Mouse (Mus musculus): Measurements from ENCODE around the gene Trp53i11. TPM values are rescaled to one million over a fixed set of nuclear protein-coding genes. Genes with fewer than 3 reads are reported as not detected.

The Trp53i11 gene
- polyA plus RNA-seq, 1 experiment from 2014 or later, result 30.5 TPM

GRCm38 (mm10) chr2:93163317-93163716, 24.0 kb upstream of the Trp53i11 start:
- no peak overlapping the region for H3K9ac ChIP-seq (ENCODE audit: low read length)
- ATAC-seq (ENCODE audit: insufficient number of reproducible peaks, insufficient read depth, low FRiP score, low read depth), result no peak
- H3K4me1 ChIP-seq (ENCODE audit: control insufficient read depth in 2 of 2, insufficient read depth in 2 of 2, low read length in 2 of 2), result peaks cover 11 to 16% of the 10 kb centered on the region in 2 experiments
- 0% methylated on average over 2 of the region's 2 CpGs for WGBS
- no peaks in the 10 kb centered on the region for H3K27me3 ChIP-seq (ENCODE audit: control insufficient read depth, insufficient read depth, low read length)
- H3K4me2 ChIP-seq (ENCODE audit: low read length), result no peak overlapping the region
- peak overlapping the region; percentile 20 to 43; a peak in 3 of 4 replicates for H3K27ac ChIP-seq (replicated peaks in 1 of 2; ENCODE audit: control insufficient read depth in 1 of 2, insufficient read depth in 1 of 2, low read depth in 2 of 2, low read length in 2 of 2)
- H3K4me3 ChIP-seq (ENCODE audit: control insufficient read depth in 1 of 2, insufficient read depth in 1 of 2, low read depth in 1 of 2, low read length in 2 of 2), result no peak overlapping the region
- no peaks in the 10 kb centered on the region for H3K36me3 ChIP-seq (ENCODE audit: control insufficient read depth, insufficient read depth, low read length)
- no peaks in the 10 kb centered on the region for H3K9me3 ChIP-seq (ENCODE audit: control insufficient read depth, low read length)

GRCm38 (mm10) chr2:93163750-93164335, 23.5 kb upstream of the Trp53i11 start:
- 77% methylated on average over 6 of the region's 6 CpGs for WGBS
- ATAC-seq (ENCODE audit: insufficient number of reproducible peaks, insufficient read depth, low FRiP score, low read depth), result no peak
- no peaks in the 10 kb centered on the region for H3K27me3 ChIP-seq (ENCODE audit: control insufficient read depth, insufficient read depth, low read length)
- H3K9me3 ChIP-seq (ENCODE audit: control insufficient read depth, low read length), result no peaks in the 10 kb centered on the region
- no peak overlapping the region for H3K4me3 ChIP-seq (ENCODE audit: control insufficient read depth in 1 of 2, insufficient read depth in 1 of 2, low read depth in 1 of 2, low read length in 2 of 2)
- no peak overlapping the region for H3K9ac ChIP-seq (ENCODE audit: low read length)
- H3K27ac ChIP-seq (replicated peaks in 1 of 2; ENCODE audit: control insufficient read depth in 1 of 2, insufficient read depth in 1 of 2, low read depth in 2 of 2, low read length in 2 of 2), result no peak overlapping the region
- no peaks in the 10 kb centered on the region for H3K36me3 ChIP-seq (ENCODE audit: control insufficient read depth, insufficient read depth, low read length)
- H3K4me1 ChIP-seq (ENCODE audit: control insufficient read depth in 2 of 2, insufficient read depth in 2 of 2, low read length in 2 of 2), result peaks cover 11 to 16% of the 10 kb centered on the region in 2 experiments
- H3K4me2 ChIP-seq (ENCODE audit: low read length), result no peak overlapping the region

GRCm38 (mm10) chr2:93166295-93166694, 21.1 kb upstream of the Trp53i11 start:
- H3K27ac ChIP-seq (replicated peaks in 1 of 2; ENCODE audit: control insufficient read depth in 1 of 2, insufficient read depth in 1 of 2, low read depth in 2 of 2, low read length in 2 of 2), result no peak overlapping the region
- 59% methylated on average over 6 of the region's 6 CpGs for WGBS

GRCm38 (mm10) chr2:93166734-93167406, 20.5 kb upstream of the Trp53i11 start:
- Histone ChIP-seq H3K4me2 (ENCODE audit: low read length) (no peak overlapping the region), H3K27me3 (ENCODE audit: control insufficient read depth, insufficient read depth, low read length) (0 out of 2 replicates have a peak, but pooled peaks cover 6% of the 10 kb centered on the region), H3K9ac (ENCODE audit: low read length) (no peak overlapping the region), H3K4me3 (ENCODE audit: control insufficient read depth in 1 of 2, insufficient read depth in 1 of 2, low read depth in 1 of 2, low read length in 2 of 2) (no peak overlapping the region), H3K9me3 (ENCODE audit: control insufficient read depth, low read length) (no peaks in the 10 kb centered on the region), H3K4me1 (ENCODE audit: control insufficient read depth in 2 of 2, insufficient read depth in 2 of 2, low read length in 2 of 2) (peaks cover 11 to 16% of the 10 kb centered on the region in 2 experiments), H3K27ac (replicated peaks in 1 of 2; ENCODE audit: control insufficient read depth in 1 of 2, insufficient read depth in 1 of 2, low read depth in 2 of 2, low read length in 2 of 2) (no peak overlapping the region), H3K36me3 (ENCODE audit: control insufficient read depth, insufficient read depth, low read length) (no peaks in the 10 kb centered on the region)
- no peak for ATAC-seq (ENCODE audit: insufficient number of reproducible peaks, insufficient read depth, low FRiP score, low read depth)
- 76% methylated on average over 14 of the region's 14 CpGs for WGBS

More at GRCm38 (mm10) chr2:93166295-93166694, 21.1 kb upstream of the Trp53i11 start:
- Histone ChIP-seq H3K4me1 (ENCODE audit: control insufficient read depth in 2 of 2, insufficient read depth in 2 of 2, low read length in 2 of 2) (peaks cover 11 to 16% of the 10 kb centered on the region in 2 experiments), H3K27me3 (ENCODE audit: control insufficient read depth, insufficient read depth, low read length) (0 out of 2 replicates have a peak, but pooled peaks cover under 1% of the 10 kb centered on the region), H3K9ac (ENCODE audit: low read length) (no peak overlapping the region), H3K36me3 (ENCODE audit: control insufficient read depth, insufficient read depth, low read length) (no peaks in the 10 kb centered on the region), H3K4me3 (ENCODE audit: control insufficient read depth in 1 of 2, insufficient read depth in 1 of 2, low read depth in 1 of 2, low read length in 2 of 2) (no peak overlapping the region), H3K9me3 (ENCODE audit: control insufficient read depth, low read length) (no peaks in the 10 kb centered on the region), H3K4me2 (ENCODE audit: low read length) (no peak overlapping the region)
- no peak for ATAC-seq (ENCODE audit: insufficient number of reproducible peaks, insufficient read depth, low FRiP score, low read depth)

- 50% methylated on average over 19 of the region's 19 CpGs for WGBS
- no peaks in the 10 kb centered on the region for H3K36me3 ChIP-seq (ENCODE audit: control insufficient read depth, insufficient read depth, low read length)
These were observed 17.0 kb upstream of the Trp53i11 start for GRCm38 (mm10) chr2:93170156-93170844.

GRCm38 (mm10) chr2:93170845-93171200, 16.5 kb upstream of the Trp53i11 start:
- H3K27me3 ChIP-seq (ENCODE audit: control insufficient read depth, insufficient read depth, low read length), result peaks cover 8% of the 10 kb centered on the region; the same call in 1 of the 2 replicates
- no peak overlapping the region for H3K4me3 ChIP-seq (ENCODE audit: control insufficient read depth in 1 of 2, insufficient read depth in 1 of 2, low read depth in 1 of 2, low read length in 2 of 2)
- H3K36me3 ChIP-seq (ENCODE audit: control insufficient read depth, insufficient read depth, low read length), result no peaks in the 10 kb centered on the region
- no peak overlapping the region for H3K4me2 ChIP-seq (ENCODE audit: low read length)
- no peak for ATAC-seq (ENCODE audit: insufficient number of reproducible peaks, insufficient read depth, low FRiP score, low read depth)
- no peak overlapping the region for H3K27ac ChIP-seq (replicated peaks in 1 of 2; ENCODE audit: control insufficient read depth in 1 of 2, insufficient read depth in 1 of 2, low read depth in 2 of 2, low read length in 2 of 2)
- no peak overlapping the region for H3K9ac ChIP-seq (ENCODE audit: low read length)
- WGBS, result 68% methylated on average over 5 of the region's 5 CpGs
- no peaks in the 10 kb centered on the region for H3K9me3 ChIP-seq (ENCODE audit: control insufficient read depth, low read length)
- peaks cover 4 to 5% of the 10 kb centered on the region in 2 experiments; a peak in 3 of 4 replicates for H3K4me1 ChIP-seq (ENCODE audit: control insufficient read depth in 2 of 2, insufficient read depth in 2 of 2, low read length in 2 of 2)

More at GRCm38 (mm10) chr2:93170156-93170844, 17.0 kb upstream of the Trp53i11 start:
- Histone ChIP-seq H3K9ac (ENCODE audit: low read length) (no peak overlapping the region), H3K4me1 (ENCODE audit: control insufficient read depth in 2 of 2, insufficient read depth in 2 of 2, low read length in 2 of 2) (peaks cover 4 to 5% of the 10 kb centered on the region in 2 experiments; a peak in 3 of 4 replicates), H3K9me3 (ENCODE audit: control insufficient read depth, low read length) (no peaks in the 10 kb centered on the region), H3K27ac (replicated peaks in 1 of 2; ENCODE audit: control insufficient read depth in 1 of 2, insufficient read depth in 1 of 2, low read depth in 2 of 2, low read length in 2 of 2) (no peak overlapping the region), H3K27me3 (ENCODE audit: control insufficient read depth, insufficient read depth, low read length) (0 out of 2 replicates have a peak, but pooled peaks cover 7% of the 10 kb centered on the region), H3K4me3 (ENCODE audit: control insufficient read depth in 1 of 2, insufficient read depth in 1 of 2, low read depth in 1 of 2, low read length in 2 of 2) (no peak overlapping the region), H3K4me2 (ENCODE audit: low read length) (no peak overlapping the region)
- ATAC-seq (ENCODE audit: insufficient number of reproducible peaks, insufficient read depth, low FRiP score, low read depth), result no peak

GRCm38 (mm10) chr2:93171929-93172328, 15.4 kb upstream of the Trp53i11 start:
- Histone ChIP-seq H3K4me1 (ENCODE audit: control insufficient read depth in 2 of 2, insufficient read depth in 2 of 2, low read length in 2 of 2) (peaks cover 4 to 6% of the 10 kb centered on the region in 2 experiments; a peak in 2 of 4 replicates), H3K27ac (replicated peaks in 1 of 2; ENCODE audit: control insufficient read depth in 1 of 2, insufficient read depth in 1 of 2, low read depth in 2 of 2, low read length in 2 of 2) (no peak overlapping the region), H3K9ac (ENCODE audit: low read length) (no peak overlapping the region), H3K27me3 (ENCODE audit: control insufficient read depth, insufficient read depth, low read length) (peaks cover 15% of the 10 kb centered on the region), H3K4me2 (ENCODE audit: low read length) (no peak overlapping the region), H3K36me3 (ENCODE audit: control insufficient read depth, insufficient read depth, low read length) (no peaks in the 10 kb centered on the region), H3K9me3 (ENCODE audit: control insufficient read depth, low read length) (no peaks in the 10 kb centered on the region), H3K4me3 (ENCODE audit: control insufficient read depth in 1 of 2, insufficient read depth in 1 of 2, low read depth in 1 of 2, low read length in 2 of 2) (no peak overlapping the region)
- 73% methylated on average over 6 of the region's 6 CpGs for WGBS
- ATAC-seq (ENCODE audit: insufficient number of reproducible peaks, insufficient read depth, low FRiP score, low read depth), result no peak

Data from heart, embryonic 14.5 days (tissue).